Mouse (Mus musculus) adrenal gland, postnatal 36 days (tissue): ENCODE measurements at regions not wholly inside any gene's neighbourhood (a gene's known extent, or its start where the extent isn't known, plus 50 kb on each side); places are given as distances from the start of the nearest gene placed in this dataset.

Source experiments
- DNase-seq, 2 experiments: peaks; one replicate each; pipeline ENCODE4 v3.0.0; 2021; ENCODE audit warnings: mixed read lengths in 1 of 2

GRCm38 (mm10) chr14:67550462-67551185 is 1541.6 kb upstream of the Gulo start:
- peak; percentile 9 to 37 for DNase-seq

GRCm38 (mm10) chr14:67548750-67549149 is 1539.7 kb upstream of the Gulo start:
- DNase-seq: no peak

- no peak for DNase-seq
Observed at GRCm38 (mm10) chr14:67545036-67545435, 1536.0 kb upstream of the Gulo start.

GRCm38 (mm10) chr14:67541271-67541711 is 1532.3 kb upstream of the Gulo start:
- peak in 1 of 2 experiments; percentile 30 for DNase-seq

- no peak for DNase-seq
Observed at GRCm38 (mm10) chr14:67538696-67539095, 1529.7 kb upstream of the Gulo start.

GRCm38 (mm10) chr14:67536787-67537659 is 1528.0 kb upstream of the Gulo start:
- DNase-seq: peak in 1 of 2 experiments; percentile 19

- DNase-seq: no peak
Observed at GRCm38 (mm10) chr14:67506729-67507395, 1497.9 kb upstream of the Gulo start.

GRCm38 (mm10) chr14:67492086-67492485 is 1483.1 kb upstream of the Gulo start:
- no peak for DNase-seq

- DNase-seq: no peak
Observed at GRCm38 (mm10) chr14:67486676-67487075, 1477.7 kb upstream of the Gulo start.

- DNase-seq: no peak
Observed at GRCm38 (mm10) chr14:67485449-67485800, 1476.4 kb upstream of the Gulo start.

GRCm38 (mm10) chr14:67484533-67485448 is 1475.8 kb upstream of the Gulo start:
- no peak for DNase-seq
